Mouse (Mus musculus) spleen, embryonic (tissue): ENCODE results near the gene Mib2.

Experiments
- CTCF ChIA-PET: fragments of 350-600 bp; sonication (Branson Sonifier 250); formaldehyde crosslinking; loops from one replicate; lab custom pipeline; 2022; lab: Charles Lee

Mib2 gene

DNA sequence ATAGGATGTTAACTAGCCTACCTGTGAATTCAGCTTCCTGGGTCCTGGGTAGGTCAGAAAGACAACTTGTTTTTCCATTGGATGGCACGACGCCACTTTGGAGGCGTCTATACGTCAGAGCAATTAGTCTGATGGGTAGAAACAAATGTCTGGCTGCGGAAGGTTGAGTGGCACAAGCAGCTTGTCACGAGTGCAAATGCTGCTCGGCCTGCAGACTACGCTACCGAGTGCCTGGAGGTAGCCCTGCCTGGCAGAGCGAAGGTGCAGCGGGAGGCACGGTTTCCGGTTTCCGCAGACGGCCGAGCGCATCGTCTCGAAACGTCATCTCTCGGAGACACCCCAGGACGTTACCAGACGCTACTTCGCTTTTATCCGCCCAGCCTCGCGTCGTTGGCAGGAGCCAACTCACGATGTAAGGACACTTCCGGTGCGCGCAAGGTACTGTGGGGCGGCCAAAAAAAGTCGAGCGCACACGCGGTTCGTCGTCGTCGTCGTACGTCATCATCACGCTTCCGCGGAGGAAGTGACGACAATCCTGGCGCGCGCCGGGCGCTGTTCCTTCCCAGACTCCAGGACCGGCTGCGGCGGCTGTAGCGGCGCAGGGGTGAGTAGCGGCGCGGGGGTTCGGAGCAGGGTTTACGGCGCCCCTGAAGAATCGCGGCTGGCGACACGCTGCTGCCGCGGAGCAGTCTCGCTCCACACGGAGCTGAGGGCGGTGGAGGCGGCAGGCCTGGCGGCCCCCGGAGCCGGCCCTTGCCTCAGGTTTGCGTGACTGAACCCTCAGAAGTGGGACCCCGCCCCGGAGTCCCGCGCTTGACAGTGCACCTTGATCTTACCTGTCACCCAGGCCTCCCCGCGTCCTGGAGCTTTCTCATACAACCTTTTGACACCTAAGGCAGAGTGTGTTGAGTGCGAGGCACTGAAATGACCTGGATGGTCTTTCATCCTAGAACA lies 44.4 kb downstream of the Mib2 start, which contains the start of gene Cdk11b:
Cdk11b (plus strand) TSS at position 517 of the 954 bp plus-strand sequence.
- CTCF ChIA-PET = interaction anchor here (0.7 to 1.0 kb wide), 2 partner anchors 17 to 198 kb away, joined by 3 to 5 read pairs; no protein-coding TSS in a partner anchor

DNA sequence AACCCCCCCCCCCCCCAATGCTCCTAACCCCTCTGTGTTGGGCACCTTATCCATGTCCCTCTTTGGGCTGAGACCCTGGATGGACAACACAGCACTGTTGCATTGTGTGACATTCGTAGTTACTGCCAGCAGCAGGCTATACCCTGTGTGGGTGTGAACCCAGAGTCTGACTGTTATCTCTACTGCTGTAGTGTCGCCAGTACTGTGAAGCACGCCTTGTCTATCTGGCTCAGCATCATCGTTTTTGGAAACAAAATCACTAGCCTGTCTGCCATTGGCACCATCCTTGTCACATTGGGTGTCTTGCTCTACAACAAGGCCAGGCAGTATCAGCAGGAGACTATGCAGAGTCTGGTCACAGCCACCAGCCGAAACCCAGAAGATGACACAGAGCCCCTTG lies 50.7 kb downstream of the Mib2 start:
- CTCF ChIA-PET = no interaction called here

DNA sequence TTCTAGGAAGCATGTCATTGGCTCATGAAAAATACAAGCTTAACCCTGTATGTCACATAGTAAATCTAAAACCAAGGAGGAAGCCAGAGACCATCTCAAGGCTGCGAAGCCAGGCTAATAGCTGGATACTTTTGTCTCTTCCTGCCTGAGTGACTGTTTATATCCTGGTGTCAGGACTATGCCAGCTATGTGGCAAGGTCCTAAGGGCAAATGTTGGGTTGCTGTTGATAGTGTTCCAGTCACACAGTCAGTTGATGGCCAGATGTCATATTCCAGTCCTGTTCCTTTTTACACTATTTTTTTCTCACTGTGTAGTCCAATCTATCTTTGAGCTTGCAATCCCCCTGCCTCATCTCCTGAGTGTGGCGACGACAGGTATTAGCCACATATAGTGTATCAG lies 55.7 kb downstream of the Mib2 start:
- CTCF ChIA-PET = no interaction called here

DNA sequence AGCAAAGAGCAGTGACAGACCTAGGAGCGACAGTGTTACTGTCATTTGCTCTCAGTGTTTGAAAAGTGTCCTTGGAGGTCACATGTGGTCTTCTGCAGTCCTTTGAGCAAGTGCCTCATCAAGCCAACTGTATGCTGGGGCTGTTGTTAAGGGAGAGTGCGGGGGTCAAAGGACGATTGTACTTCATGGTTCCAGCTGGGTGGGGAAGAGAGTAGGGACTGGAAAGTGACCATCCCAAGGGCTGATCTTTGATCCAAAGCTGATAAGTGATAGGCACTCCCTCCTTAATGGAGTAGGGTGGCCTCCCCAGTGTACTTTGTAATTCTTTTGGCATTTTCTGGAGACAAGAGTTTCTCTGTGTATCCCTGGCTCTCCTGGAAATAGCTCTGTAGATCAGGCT lies 57.1 kb downstream of the Mib2 start:
- CTCF ChIA-PET = no interaction called here

DNA sequence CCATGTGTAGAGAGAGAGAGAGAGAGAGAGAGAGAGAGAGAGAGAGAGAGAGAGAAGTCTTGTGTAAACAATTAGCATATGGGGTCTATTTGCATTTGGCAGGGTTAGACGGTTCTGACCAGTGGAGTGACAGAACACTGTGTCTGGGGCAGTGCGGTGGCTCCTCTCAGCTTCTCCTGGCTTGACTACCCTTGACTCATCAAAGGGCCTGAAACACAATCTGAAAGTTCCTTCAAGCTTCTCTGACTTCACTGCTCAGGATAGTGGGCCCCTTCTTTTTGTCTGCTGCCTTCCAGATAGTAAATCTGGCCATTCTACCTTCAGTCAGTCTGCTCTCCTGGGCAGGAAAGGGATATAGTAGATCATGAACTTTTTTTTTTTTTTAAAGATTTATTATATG lies 62.2 kb downstream of the Mib2 start:
- CTCF ChIA-PET = interaction anchor here (1.5 kb wide), 1 partner anchor 17 kb away, joined by 5 read pairs; no protein-coding TSS in a partner anchor

DNA sequence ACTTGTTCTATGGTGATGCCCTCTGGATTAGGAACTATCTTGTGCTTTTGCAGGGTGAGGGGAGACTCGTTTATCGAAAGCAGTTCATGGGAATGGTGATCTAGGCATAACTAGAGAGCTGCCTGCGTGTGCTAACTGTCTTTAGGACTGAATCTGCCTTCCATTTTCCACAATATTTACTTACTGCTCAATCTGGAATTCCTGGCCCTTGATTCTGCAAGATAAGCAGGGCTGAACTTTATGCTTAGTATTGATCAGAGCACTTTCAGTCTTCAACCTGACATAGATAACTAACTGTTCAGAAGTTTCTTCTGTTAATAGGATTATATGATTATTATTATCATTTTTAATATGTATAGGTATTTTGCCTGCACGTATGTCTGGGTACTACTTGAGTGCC lies 63.9 kb downstream of the Mib2 start:
- CTCF ChIA-PET = no interaction called here
